ENCODE assay signal across 7 mouse cellular contexts in genomic region chr6:83412854-83413401, GRCm38 (mm10). TPM values are rescaled to one million over a fixed set of nuclear protein-coding genes. Genes with fewer than 3 reads are reported as not detected.
DNase-seq lines count a peak whose midpoint lies in the region; ATAC-seq and TF ChIP-seq lines count a peak whose summit lies in the region.

No protein-coding gene starts in this region.

- no peak overlapping the region for H3K4me2 ChIP-seq in forebrain, embryonic 12.5 days
- H3K4me2 ChIP-seq in kidney, embryonic 15.5 days = no peak overlapping the region
- H3K4me2 ChIP-seq in midbrain, postnatal 0 days (ENCODE audit: low read depth, low read length, poor library complexity, severe bottlenecking) = no peak overlapping the region

- no peaks in the 10 kb centered on the region for H3K9me3 ChIP-seq in forebrain, embryonic 12.5 days
- H3K9me3 ChIP-seq in kidney, embryonic 15.5 days (replicated peaks) = no peaks in the 10 kb centered on the region
- H3K9me3 ChIP-seq in midbrain, postnatal 0 days (ENCODE audit: low read length) = no peaks in the 10 kb centered on the region

- H3K4me3 ChIP-seq in forebrain, embryonic 12.5 days (replicated peaks) = no peak overlapping the region
- no peak overlapping the region for H3K4me3 ChIP-seq in kidney, embryonic 15.5 days (replicated peaks)
- H3K4me3 ChIP-seq in midbrain, postnatal 0 days (ENCODE audit: low read depth, low read length) = no peak overlapping the region

- H3K27me3 ChIP-seq in forebrain, embryonic 12.5 days = no peaks in the 10 kb centered on the region
- no peaks in the 10 kb centered on the region for H3K27me3 ChIP-seq in kidney, embryonic 15.5 days
- no peaks in the 10 kb centered on the region for H3K27me3 ChIP-seq in midbrain, postnatal 0 days (ENCODE audit: insufficient read depth, low read length)

- H3K4me1 ChIP-seq in forebrain, embryonic 12.5 days = peaks cover 79% of the 10 kb centered on the region
- H3K4me1 ChIP-seq in kidney, embryonic 15.5 days = peaks cover 76% of the 10 kb centered on the region
- H3K4me1 ChIP-seq in midbrain, postnatal 0 days (ENCODE audit: insufficient read depth, low read length) = peaks cover 16% of the 10 kb centered on the region

- 47% methylated on average over 5 of the region's 5 CpGs for WGBS in forebrain, embryonic 12.5 days
- WGBS in kidney, embryonic 15.5 days = 34% methylated on average over 5 of the region's 5 CpGs
- WGBS in midbrain, postnatal 0 days = 25% methylated on average over 5 of the region's 5 CpGs

- intact Hi-C loops in left cerebral cortex, postnatal 4 days (cut with DNase I) = no loop called here

- peak overlapping the region; percentile 46 for H3K27ac ChIP-seq in forebrain, embryonic 12.5 days
- H3K27ac ChIP-seq in kidney, embryonic 15.5 days = no peak overlapping the region
- H3K27ac ChIP-seq in midbrain, postnatal 0 days (ENCODE audit: low read depth, low read length) = peak overlapping the region; percentile 47; the same call in 1 of the 2 replicates

- H3K36me3 ChIP-seq in forebrain, embryonic 12.5 days (replicated peaks) = peaks cover 17% of the 10 kb centered on the region
- H3K36me3 ChIP-seq in kidney, embryonic 15.5 days = peaks cover 12% of the 10 kb centered on the region
- H3K36me3 ChIP-seq in midbrain, postnatal 0 days (ENCODE audit: insufficient read depth, low read length) = no peaks in the 10 kb centered on the region

- H3K9ac ChIP-seq in forebrain, embryonic 12.5 days = no peak overlapping the region
- H3K9ac ChIP-seq in kidney, embryonic 15.5 days = no peak overlapping the region
- 0 out of 2 replicates have a peak overlapping the region, but pooled peaks have one; percentile 13 for H3K9ac ChIP-seq in midbrain, postnatal 0 days (replicated peaks; ENCODE audit: low read length, poor library complexity, severe bottlenecking)

- peak; percentile 52 for DNase-seq in 3T3-L1 (ENCODE audit: low read depth, low spot score)
- DNase-seq in B cell, adult 2 months = peak; percentile 43 to 55
- peak; percentile 46 for DNase-seq in midbrain, postnatal 0 days (ENCODE audit: low spot score)
- DNase-seq in testis, postnatal 10 days (ENCODE audit: low spot score) = no peak
- DNase-seq in left cerebral cortex, postnatal 4 days = no peak

- no peak for TF ChIP-seq CTCF in midbrain, postnatal 0 days (IDR thresholded peaks at IDR 0.05)

- ATAC-seq in forebrain, embryonic 12.5 days (ENCODE audit: low FRiP score) = 0 out of 2 replicates have a peak, but pooled peaks have one; percentile 39
- ATAC-seq in kidney, embryonic 15.5 days (replicated peaks; ENCODE audit: low FRiP score) = 0 out of 2 replicates have a peak, but pooled peaks have one; percentile 38
- peak; percentile 67; the same call in 1 of the 2 replicates for ATAC-seq in midbrain, postnatal 0 days (ENCODE audit: low FRiP score)

RNA-seq across cellular contexts. Expression of gene Tet3, which starts 46.0 kb away (rescaled TPM):
- 62.7 and 74.3 TPM in 2 replicates for polyA plus RNA-seq in forebrain, embryonic 12.5 days (2016; fragmentation: Nextera tagmentation; extraction: Ambion mirVana)
- polyA plus RNA-seq in kidney, embryonic 15.5 days (2015; fragmentation: Nextera tagmentation; extraction: Ambion mirVana) = 51.0 and 51.4 TPM in 2 replicates
- 32.0 and 38.3 TPM in 2 replicates for total RNA-seq in midbrain, postnatal 0 days (2014; rRNA removed)
- polyA plus RNA-seq in midbrain, postnatal 0 days (2015; fragmentation: Nextera tagmentation; extraction: Ambion mirVana) = 45.3 and 48.5 TPM in 2 replicates
- total RNA-seq in left cerebral cortex, postnatal 4 days (2021) = 100 to 1,000 TPM; 112 to 117 TPM

Comparison
In these comparisons a context has a peak if more than half of its experiments do, and no peak if none do; other contexts are left out.
1. DNase-seq: peak in 3T3-L1 (single experiment), B cell, adult 2 months (2 of 2) and midbrain, postnatal 0 days (single experiment); none in testis, postnatal 10 days (single experiment) and left cerebral cortex, postnatal 4 days (single experiment).
2. Peak in every context shown above with its lines, with median percentiles within 50 percentile points of each other: ATAC-seq.